Mouse (Mus musculus) liver, postnatal 0 days (tissue): ENCODE results near the gene Gm20517. TPM values are rescaled to one million over a fixed set of nuclear protein-coding genes. Genes with fewer than 3 reads are reported as not detected.

ENCODE experiments used
- ATAC-seq: fragments of 200-750 bp; cut with Nextera tagmentation; 2 replicates; pipeline ENCODE4 v1.8.0; 2017; ENCODE audit warnings: mild to moderate bottlenecking, moderate library complexity
- DNase-seq: peaks from one replicate; pipeline ENCODE4 v3.0.0-alpha.2; 2016
- H3K27ac ChIP-seq: fragments of 300-500 bp; sonication (generic); 2 replicates; pipeline ENCODE4 v1.5.1; 2014; ENCODE audit warnings: antibody characterized with exemption, moderate library complexity, mild to moderate bottlenecking, low read depth
- H3K27me3 ChIP-seq: fragments of 300-500 bp; sonication (generic); 2 replicates; pipeline ENCODE4 v1.6.1; 2014; ENCODE audit warnings: low read length, control low read depth, mixed read lengths; ENCODE audit not compliant: insufficient read depth
- H3K36me3 ChIP-seq: fragments of 300-500 bp; sonication (generic); replicated peaks from 2 replicates; pipeline ENCODE4 v1.6.1; 2014; ENCODE audit warnings: mild to moderate bottlenecking, control low read depth, low read length, moderate library complexity, mixed read lengths; ENCODE audit not compliant: insufficient read depth
- H3K4me1 ChIP-seq: fragments of 300-500 bp; sonication (generic); 2 replicates; pipeline ENCODE4 v1.6.1; 2014; ENCODE audit warnings: antibody characterized with exemption, mild to moderate bottlenecking, control low read depth; ENCODE audit not compliant: insufficient read depth
- H3K4me2 ChIP-seq: fragments of 300-500 bp; sonication (generic); 2 replicates; pipeline ENCODE4 v1.6.1; 2014; ENCODE audit warnings: low read depth, mild to moderate bottlenecking, low read length, moderate library complexity, mixed read lengths
- H3K4me3 ChIP-seq: fragments of 300-500 bp; sonication (generic); 2 replicates; pipeline ENCODE4 v1.5.1; 2014; ENCODE audit warnings: low read depth, low read length
- H3K9ac ChIP-seq: fragments of 300-500 bp; sonication (generic); replicated peaks from 2 replicates; pipeline ENCODE4 v1.6.1; 2014; ENCODE audit warnings: mild to moderate bottlenecking, moderate library complexity
- H3K9me3 ChIP-seq: fragments of 300-500 bp; sonication (generic); 2 replicates; pipeline ENCODE4 v1.6.1; 2016; ENCODE audit warnings: mild to moderate bottlenecking, control low read depth, low read length, mixed read lengths
- CTCF ChIP-seq: sonication (generic); IDR thresholded peaks from 2 replicates; pipeline ENCODE4 v1.5.1; 2016; ENCODE audit warnings: antibody characterized with exemption, low read depth
- EP300 ChIP-seq: IDR thresholded peaks from 2 replicates; pipeline ENCODE4 v1.6.1; 2016; ENCODE audit warnings: antibody characterized with exemption, low read depth, mild to moderate bottlenecking
- WGBS: fragments of 180-500 bp; shearing (Covaris S2); extraction: QIAGEN DNeasy Blood & Tissue Kit; methylation state at CpG from one replicate; pipeline ENCODE4 v1.1.7; 2014; ENCODE audit not compliant: insufficient replicate concordance; 5-methylcytosine and 5-hydroxymethylcytosine counted together
- polyA plus RNA-seq: library from polyadenylated mRNA; unstranded; fragments of >200 nt; fragmentation: Nextera tagmentation; extraction: Ambion mirVana; gene quantifications from 2 replicates; pipeline ENCODE4 v1.2.1, GENCODE M21; 2015

Gene Gm20517
- 0.79 and 0.82 TPM in 2 replicates for polyA plus RNA-seq

DNA sequence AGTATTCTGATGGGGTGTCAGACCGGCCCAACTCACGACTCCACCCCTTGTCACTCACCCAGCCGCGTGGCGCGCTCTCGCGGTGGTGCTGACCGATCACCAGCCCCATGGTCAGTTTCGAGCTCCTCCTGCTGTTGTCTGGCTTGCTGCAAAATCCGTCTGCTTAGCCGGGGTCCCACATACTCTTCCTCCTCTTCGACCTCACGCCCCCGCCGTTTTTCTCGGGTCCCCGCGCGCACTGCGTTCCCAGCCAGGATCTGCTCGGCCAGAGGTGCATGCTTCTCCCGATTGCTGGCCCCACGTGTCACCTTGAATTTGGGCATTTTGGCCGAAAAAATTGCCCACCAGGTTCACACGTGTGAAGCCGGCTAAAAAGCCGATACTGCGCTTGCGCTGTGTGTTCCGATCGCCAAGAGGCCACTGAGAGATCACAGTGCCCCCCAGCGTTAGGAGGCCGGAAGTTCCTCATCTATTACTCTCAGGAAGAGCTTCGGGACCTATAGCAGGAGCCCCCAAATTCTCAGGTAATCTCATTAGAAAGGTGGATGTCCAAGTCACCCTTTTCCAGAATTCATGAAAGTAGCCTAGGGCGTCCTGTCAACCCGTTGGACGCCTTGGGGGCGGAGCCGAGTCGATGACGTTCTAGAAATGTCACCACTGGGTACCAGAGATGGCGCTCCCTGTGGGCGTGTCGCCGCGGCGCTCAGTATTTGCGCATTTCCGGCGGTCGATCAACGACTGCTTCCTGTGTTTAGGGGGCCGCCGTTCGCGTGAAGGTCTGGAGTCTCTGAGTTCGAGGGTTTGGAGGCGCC, at the start of gene Gm20517, which contains the start of the genes Bysl and Med20:
Gene Gm20517 (plus strand): TSS at position 741 of the 812 bp plus-strand sequence.
Gene Bysl (minus strand): TSS at position 644 of the 812 bp plus-strand sequence.
Gene Med20 (plus strand): TSS at position 734 of the 812 bp plus-strand sequence.
- TF ChIP-seq EP300 (peak; percentile 52), CTCF (peak; percentile 94)
- peak; percentile 94 for ATAC-seq
- Histone ChIP-seq H3K27ac (peak within 1 kb of the TSS; percentile 88), H3K4me2 (peak within 1 kb of the TSS; percentile 98), H3K9me3 (no peaks in the 10 kb centered on the region), H3K36me3 (peaks cover 28% of the 10 kb centered on the region), H3K27me3 (no peaks in the 10 kb centered on the region), H3K4me3 (peak within 1 kb of the TSS; percentile 79), H3K4me1 (peaks cover 21% of the 10 kb centered on the region), H3K9ac (peak within 1 kb of the TSS; percentile 77)
- peak; percentile 99 for DNase-seq
- under 1% methylated on average over 59 of the region's 59 CpGs for WGBS

DNA sequence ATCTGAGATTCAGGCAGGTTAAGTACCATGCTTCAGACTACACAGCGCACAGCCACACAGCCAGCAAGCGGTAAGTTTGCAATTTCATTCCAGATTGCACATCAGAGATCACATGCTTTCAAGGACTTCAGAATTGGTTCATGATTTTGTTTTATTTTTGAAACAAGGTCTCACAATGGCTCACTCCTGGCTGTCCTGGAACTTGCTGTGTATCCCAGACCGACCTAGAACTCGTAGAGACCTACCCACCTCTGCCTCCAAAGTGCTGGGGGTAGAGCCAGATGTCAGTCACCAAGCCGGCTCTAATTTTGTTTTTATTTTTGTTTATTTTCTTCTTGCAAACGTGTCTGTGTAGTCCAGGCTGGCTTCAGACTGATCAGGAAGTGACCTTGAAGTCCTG, 48.5 kb upstream of the Gm20517 start:
- DNase-seq = no peak
- Histone ChIP-seq H3K27ac (no peak overlapping the region), H3K4me1 (peaks cover 18% of the 10 kb centered on the region)

DNA sequence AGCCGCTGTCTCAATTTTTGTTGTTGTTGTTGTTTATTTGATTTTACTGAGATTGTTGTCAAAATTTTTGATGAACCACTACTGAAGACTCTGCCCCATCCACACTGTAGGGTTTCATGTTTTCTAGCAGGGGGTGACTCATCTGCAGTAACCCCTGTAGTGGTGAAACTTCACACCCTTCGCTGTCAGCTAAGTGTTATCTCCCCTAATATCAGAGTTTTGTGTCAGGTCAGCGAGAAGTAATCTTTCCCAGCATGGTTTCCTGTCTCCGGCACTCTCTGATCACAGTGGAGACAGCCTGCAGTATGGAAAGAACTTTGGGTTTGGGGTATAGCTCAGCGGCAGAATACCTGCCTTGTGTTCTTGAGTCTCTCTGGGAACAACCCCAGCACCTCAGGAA, 46.8 kb upstream of the Gm20517 start:
- Histone ChIP-seq H3K36me3 (no peaks in the 10 kb centered on the region; the same call in 1 of the 2 replicates), H3K9me3 (no peaks in the 10 kb centered on the region), H3K4me1 (peaks cover 23% of the 10 kb centered on the region), H3K9ac (no peak overlapping the region), H3K27me3 (no peaks in the 10 kb centered on the region), H3K4me3 (no peak overlapping the region), H3K27ac (no peak overlapping the region), H3K4me2 (no peak overlapping the region)
- ATAC-seq = no peak
- 49% methylated on average over 5 of the region's 5 CpGs for WGBS
- TF ChIP-seq CTCF (no peak), EP300 (no peak)
- DNase-seq = no peak

More for the DNA sequence above, 48.5 kb upstream of the Gm20517 start:
- H3K4me2 ChIP-seq = no peak overlapping the region
- H3K9me3 ChIP-seq = no peaks in the 10 kb centered on the region
- no peak overlapping the region for H3K4me3 ChIP-seq
- WGBS = 78% methylated on average over 6 of the region's 6 CpGs
- no peaks in the 10 kb centered on the region; the same call in none of the 2 replicates for H3K36me3 ChIP-seq
- no peak for TF ChIP-seq CTCF
- no peak for TF ChIP-seq EP300
- no peak overlapping the region for H3K9ac ChIP-seq
- ATAC-seq = no peak
- no peaks in the 10 kb centered on the region for H3K27me3 ChIP-seq

DNA sequence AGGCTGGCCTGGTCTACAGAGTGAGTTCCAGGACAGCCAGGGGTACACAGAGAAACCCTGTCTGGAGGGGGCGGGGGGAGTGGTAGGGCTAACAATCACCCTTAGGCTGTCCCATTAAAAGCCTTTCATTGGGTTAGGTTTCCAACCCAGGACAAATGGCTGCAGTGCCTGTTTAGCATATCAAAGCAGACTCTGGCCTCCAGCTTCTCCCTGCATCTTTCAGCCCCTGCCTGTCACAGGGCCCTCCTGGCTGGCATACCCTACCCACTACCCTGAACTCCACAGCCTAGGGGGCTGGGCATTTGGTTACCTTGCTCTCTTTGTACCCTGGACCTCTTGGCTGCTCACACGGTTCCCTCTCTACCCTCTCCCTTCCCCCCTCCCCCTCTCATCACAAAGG, 45.3 kb upstream of the Gm20517 start:
- Histone ChIP-seq H3K36me3 (no peaks in the 10 kb centered on the region; the same call in 1 of the 2 replicates), H3K9me3 (no peaks in the 10 kb centered on the region), H3K4me2 (no peak overlapping the region), H3K9ac (no peak overlapping the region), H3K27me3 (no peaks in the 10 kb centered on the region), H3K4me1 (peaks cover 23% of the 10 kb centered on the region), H3K27ac (no peak overlapping the region), H3K4me3 (no peak overlapping the region)
- no peak for TF ChIP-seq EP300
- no peak for TF ChIP-seq CTCF
- no peak for DNase-seq
- ATAC-seq = peak; percentile 28; the same call in 1 of the 2 replicates
- WGBS = 75% methylated on average over 2 of the region's 2 CpGs

DNA sequence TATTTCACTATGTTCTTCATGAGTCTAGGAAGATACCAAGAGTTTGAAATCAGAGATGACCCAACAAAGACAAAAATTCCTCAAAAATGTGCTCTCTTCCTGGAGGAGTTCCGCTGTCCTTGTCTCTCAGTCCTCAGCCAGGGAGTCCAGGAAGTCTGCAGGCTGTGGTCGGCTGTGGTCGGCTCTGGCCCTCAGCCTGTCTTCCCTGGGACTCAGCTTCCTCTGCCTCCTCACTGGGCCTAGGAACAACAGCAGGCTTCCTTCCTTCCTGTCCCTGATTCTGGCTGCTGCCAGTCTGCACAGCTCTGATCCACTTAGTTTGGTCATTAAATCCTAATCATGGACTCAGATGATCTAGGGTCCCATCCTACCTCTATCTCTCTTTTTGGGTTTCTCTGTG, 44.1 kb upstream of the Gm20517 start:
- H3K27me3 ChIP-seq = no peaks in the 10 kb centered on the region
- 0 out of 2 replicates have a peak overlapping the region, but pooled peaks have one; percentile 34 for H3K9ac ChIP-seq
- TF ChIP-seq CTCF = no peak
- TF ChIP-seq EP300 = no peak
- 45% methylated on average over 3 of the region's 3 CpGs for WGBS
- DNase-seq (no peak), ATAC-seq (peak; percentile 34)
- H3K36me3 ChIP-seq = peaks cover 4% of the 10 kb centered on the region; the same call in 1 of the 2 replicates
- no peak overlapping the region for H3K4me2 ChIP-seq
- H3K4me1 ChIP-seq = peaks cover 23% of the 10 kb centered on the region
- no peaks in the 10 kb centered on the region for H3K9me3 ChIP-seq
- H3K4me3 ChIP-seq = no peak overlapping the region
- H3K27ac ChIP-seq = peak overlapping the region; percentile 59

DNA sequence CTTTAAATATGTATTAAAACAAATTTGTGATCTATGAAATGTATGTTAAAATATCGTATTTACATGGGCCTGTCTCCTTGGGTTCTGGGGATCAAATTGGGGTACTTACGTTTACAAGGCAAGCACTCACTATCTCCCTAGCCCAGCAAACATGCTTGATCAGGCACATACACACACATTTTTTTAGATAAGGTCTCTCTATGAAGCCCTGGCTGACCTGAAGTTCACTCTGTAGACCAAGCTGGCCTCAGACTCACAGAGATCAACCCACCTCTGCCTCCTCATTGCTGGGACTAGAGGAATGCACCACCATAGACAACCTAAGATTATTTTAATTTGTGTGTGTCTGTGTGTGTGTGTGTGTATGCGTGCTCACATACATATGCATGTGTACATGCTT, 43.0 kb upstream of the Gm20517 start:
- ATAC-seq (peak; percentile 86), DNase-seq (no peak)
- H3K4me1 ChIP-seq = peaks cover 20% of the 10 kb centered on the region
- H3K9ac ChIP-seq = 0 out of 2 replicates have a peak overlapping the region, but pooled peaks have one; percentile 16
- H3K27me3 ChIP-seq = no peaks in the 10 kb centered on the region
- peak overlapping the region; percentile 44 for H3K4me2 ChIP-seq
- peak overlapping the region; percentile 62 for H3K27ac ChIP-seq
- H3K4me3 ChIP-seq = no peak overlapping the region
- no peaks in the 10 kb centered on the region for H3K9me3 ChIP-seq
- WGBS = 67% methylated on average over 3 of the region's 3 CpGs
- TF ChIP-seq CTCF (no peak), EP300 (peak; percentile 94)
- peaks cover 4% of the 10 kb centered on the region; the same call in 1 of the 2 replicates for H3K36me3 ChIP-seq
